Mouse (Mus musculus): ENCODE measurements around the gene Shroom3.

- TF ChIP-seq POLR2A (IDR thresholded peaks at IDR 0.05; ENCODE audit: low read depth, low read length) (no peak), CTCF (conservative IDR thresholded peaks at IDR 0.05; ENCODE audit: insufficient read depth, insufficient read length, low read depth, low read length) (no peak)
Observed at GRCm38 (mm10) chr5:92837311-92837710, 154.1 kb downstream of the Shroom3 start.

Data from kidney, adult 2 months (tissue).